Mouse (Mus musculus) cortical plate, adult 2 months (tissue): ENCODE data around the gene Gatad2b.

Experiments
- CTCF ChIP-seq: fragments of 200-500 bp; IDR thresholded peaks from 2 replicates; pipeline ENCODE4 v1.5.1; 2011; ENCODE audit warnings: mild to moderate bottlenecking, control low read depth, low read length; ENCODE audit not compliant: insufficient read depth; ENCODE audit errors: extremely low read depth
- POLR2A ChIP-seq: fragments of 200-500 bp; IDR thresholded peaks from 2 replicates; pipeline ENCODE4 v1.6.1; 2011; ENCODE audit warnings: mild to moderate bottlenecking, low read length, control low read depth; ENCODE audit not compliant: insufficient read depth; ENCODE audit errors: extremely low read depth

DNA sequence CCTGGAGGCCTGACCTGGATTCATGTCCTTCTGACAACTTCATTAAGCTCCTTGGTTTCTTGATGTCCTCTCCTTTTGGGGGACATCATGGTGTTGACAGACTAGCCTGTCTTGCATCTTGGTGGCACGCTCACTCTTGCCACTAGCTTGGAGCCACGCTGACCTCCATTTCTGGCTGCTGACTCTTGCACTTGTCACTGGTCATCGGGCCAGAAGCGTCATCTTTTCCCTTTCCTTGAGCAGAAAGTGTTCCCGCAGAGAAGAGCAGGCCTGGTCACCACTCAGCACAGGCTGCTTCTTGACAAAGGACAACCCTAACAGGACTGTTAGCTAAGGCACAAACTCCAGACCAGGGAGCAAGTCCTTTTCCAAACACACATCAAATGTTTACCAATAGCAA is 113.4 kb downstream of the Gatad2b start:
- no peak for TF ChIP-seq POLR2A
- no peak for TF ChIP-seq CTCF
